Mouse (Mus musculus) heart, adult 11 months (tissue): ENCODE measurements around the gene Gm5862.
"Not testable (repeated sequence)": the region's sequence is repeated elsewhere in the genome, so short reads cannot be mapped to it uniquely, and the experiment has no call there.

ENCODE experiments used
- DNase-seq: peaks from one replicate; pipeline ENCODE4 v3.0.0; 2022

The Gm5862 gene

DNA sequence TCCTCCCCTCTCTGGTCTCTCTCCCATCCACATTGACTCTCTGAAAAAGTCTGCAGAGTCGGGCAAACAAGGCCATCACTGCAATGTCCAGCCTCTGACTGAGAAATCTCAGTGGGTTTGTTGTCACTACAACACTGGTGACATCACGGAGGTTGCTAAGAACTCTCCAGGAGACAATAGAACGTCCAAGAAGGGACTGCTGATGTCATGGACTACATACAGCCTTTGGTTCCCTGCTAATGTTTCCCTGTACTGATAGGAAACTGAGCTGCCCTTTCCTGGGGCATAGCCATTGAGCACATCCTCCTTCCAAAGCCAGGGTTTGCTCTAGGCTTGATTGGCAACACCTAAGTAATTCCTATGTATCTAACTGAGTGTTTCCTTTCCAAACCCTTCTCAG is at the start of gene Gm5862:
Gm5862 (minus strand) TSS at position 101 of the 400 bp plus-strand sequence.
- DNase-seq = not testable (repeated sequence)

DNA sequence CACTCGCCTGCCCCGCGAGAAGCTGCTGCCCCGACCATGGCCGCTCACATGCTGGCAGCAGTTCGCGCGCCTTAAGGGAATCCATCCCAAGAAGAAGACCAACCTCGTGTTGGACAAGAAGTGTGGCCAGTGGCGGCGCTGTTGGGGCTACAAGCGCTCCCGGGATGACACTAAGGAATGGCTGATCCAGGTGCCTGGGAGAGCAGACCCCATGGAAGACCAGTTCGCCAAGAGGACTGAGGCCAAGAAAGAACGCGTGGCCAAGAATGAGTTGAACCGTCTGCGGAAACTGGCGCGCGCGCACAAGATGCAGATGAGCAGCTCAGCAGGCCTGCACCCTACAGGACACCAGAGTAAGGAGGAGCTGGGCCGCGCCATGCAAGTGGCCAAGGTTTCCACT is 48.0 kb upstream of the Gm5862 start:
- no peak for DNase-seq

DNA sequence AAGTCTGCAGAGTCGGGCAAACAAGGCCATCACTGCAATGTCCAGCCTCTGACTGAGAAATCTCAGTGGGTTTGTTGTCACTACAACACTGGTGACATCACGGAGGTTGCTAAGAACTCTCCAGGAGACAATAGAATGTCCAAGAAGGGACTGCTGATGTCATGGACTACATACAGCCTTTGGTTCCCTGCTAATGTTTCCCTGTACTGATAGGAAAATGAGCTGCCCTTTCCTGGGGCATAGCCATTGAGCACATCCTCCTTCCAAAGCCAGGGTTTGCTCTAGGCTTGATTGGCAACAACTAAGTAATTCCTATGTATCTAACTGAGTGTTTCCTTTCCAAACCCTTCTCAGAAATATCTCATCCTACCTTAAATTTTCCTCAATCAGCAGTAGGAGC is 35.8 kb upstream of the Gm5862 start, which contains the start of gene Gm7347:
Gm7347 (minus strand) TSS at position 101 of the 400 bp plus-strand sequence.
- not testable (repeated sequence) for DNase-seq

DNA sequence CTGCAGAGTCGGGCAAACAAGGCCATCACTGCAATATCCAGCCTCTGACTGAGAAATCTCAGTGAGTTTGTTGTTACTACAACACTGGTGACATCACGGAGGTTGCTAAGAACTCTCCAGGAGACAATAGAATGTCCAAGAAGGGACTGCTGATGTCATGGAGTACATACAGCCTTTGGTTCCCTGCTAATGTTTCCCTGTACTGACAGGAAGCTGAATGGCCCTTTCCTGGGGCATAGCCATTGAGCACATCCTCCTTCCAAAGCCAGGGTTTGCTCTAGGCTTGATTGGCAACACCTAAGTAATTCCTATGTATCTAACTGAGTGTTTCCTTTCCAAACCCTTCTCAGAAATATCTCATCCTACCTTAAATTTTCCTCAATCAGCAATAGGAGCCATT is 16.7 kb upstream of the Gm5862 start, which contains the start of gene Speer4a:
Speer4a (minus strand) TSS at position 101 of the 400 bp plus-strand sequence.
- not testable (repeated sequence) for DNase-seq

DNA sequence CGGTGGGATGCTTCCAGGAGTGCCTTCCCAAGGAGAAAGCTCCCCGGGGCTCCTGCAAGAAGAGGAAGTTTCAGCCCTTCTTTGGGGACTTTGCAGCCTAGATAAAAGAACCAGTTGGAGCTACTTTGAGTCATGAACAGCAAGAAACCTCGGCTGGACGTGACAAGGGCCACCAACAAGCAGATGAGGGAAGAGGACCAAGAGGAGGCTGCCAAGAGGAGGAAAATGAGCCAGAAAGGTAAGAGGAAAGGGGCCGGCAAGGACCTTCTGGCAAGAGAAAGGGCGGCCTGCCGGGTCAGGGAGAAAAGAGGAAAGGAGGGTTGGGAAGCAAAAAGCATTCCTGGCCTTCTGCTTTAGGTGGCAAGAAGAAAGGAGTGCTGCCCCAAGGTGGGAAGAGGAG is 15.0 kb downstream of the Gm5862 start:
- not testable (repeated sequence) for DNase-seq

DNA sequence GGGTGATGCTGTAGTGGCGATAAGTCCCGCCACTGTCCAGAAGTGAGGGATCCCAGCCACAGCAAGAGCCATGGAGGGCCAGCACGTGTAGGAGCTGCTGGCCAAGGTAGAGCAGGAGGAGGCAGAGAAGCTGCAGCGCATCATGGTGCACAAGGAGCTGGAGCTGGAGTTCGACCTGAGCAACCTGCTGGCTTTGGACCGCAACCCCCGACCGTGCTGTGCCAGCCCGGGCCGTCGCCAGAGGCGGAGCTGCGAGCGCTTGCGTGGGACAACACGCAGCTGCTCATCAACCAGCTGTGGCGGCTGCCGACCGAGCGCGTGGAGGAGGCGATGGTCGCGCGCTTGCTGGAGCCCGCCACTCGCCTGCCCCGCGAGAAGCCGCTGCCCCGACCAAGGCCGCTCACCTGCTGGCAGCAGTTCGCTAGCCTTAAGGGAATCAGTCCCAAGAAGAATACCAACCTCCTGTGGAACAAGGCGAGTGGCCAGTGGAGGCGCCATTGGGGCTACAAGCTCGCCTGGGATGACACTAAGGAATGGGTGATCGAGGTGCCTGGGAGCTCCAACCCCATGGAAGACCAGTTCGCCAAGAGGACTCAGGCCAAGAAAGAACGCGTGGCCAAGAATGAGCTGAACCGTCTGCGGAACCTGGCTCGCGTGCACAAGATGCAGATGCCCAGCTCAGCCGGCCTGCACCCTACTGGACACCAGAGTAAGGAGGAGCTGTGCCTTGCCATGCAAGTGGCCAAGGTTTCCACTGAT is 15.6 kb downstream of the Gm5862 start:
- DNase-seq = peak; percentile 81

DNA sequence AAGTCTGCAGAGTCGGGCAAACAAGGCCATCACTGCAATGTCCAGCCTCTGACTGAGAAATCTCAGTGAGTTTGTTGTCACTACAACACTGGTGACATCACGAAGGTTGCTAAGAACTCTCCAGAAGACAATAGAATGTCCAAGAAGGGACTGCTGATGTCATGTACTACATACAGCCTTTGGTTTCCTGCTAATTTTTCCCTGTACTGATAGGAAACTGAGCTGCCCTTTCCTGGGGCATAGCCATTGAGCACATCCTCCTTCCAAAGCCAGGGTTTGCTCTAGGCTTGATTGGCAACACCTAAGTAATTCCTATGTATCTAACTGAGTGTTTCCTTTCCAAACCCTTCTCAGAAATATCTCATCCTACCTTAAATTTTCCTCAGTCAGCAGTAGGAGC is 18.0 kb downstream of the Gm5862 start, which contains the start of gene Gm1979:
Gm1979 (minus strand) TSS at position 101 of the 400 bp plus-strand sequence.
- not testable (repeated sequence) for DNase-seq

DNA sequence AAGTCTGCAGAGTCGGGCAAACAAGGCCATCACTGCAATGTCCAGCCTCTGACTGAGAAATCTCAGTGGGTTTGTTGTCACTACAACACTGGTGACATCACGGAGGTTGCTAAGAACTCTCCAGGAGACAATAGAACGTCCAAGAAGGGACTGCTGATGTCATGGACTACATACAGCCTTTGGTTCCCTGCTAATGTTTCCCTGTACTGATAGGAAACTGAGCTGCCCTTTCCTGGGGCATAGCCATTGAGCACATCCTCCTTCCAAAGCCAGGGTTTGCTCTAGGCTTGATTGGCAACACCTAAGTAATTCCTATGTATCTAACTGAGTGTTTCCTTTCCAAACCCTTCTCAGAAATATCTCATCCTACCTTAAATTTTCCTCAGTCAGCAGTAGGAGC is 34.2 kb downstream of the Gm5862 start, which contains the start of gene Gm21698:
Gm21698 (minus strand) TSS at position 101 of the 400 bp plus-strand sequence.
- not testable (repeated sequence) for DNase-seq

DNA sequence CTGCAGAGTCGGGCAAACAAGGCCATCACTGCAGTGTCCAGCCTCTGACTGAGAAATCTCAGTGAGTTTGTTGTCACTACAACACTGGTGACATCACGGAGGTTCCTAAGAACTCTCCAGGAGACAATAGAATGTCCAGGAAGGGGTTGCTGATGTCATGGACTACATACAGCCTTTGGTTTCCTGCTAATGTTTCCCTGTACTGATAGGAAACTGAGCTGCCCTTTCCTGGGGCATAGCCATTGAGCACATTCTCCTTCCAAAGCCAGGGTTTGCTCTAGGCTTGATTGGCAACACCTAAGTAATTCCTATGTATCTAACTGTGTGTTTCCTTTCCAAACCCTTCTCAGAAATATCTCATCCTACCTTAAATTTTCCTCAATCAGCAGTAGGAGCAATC is 50.2 kb downstream of the Gm5862 start, which contains the start of gene Gm21680:
Gm21680 (minus strand) TSS at position 101 of the 400 bp plus-strand sequence.
- DNase-seq = not testable (repeated sequence)
